Mouse (Mus musculus) liver, postnatal 0 days (tissue): ENCODE data around the gene Cd101. TPM values are rescaled to one million over a fixed set of nuclear protein-coding genes. Genes with fewer than 3 reads are reported as not detected.

Experiments
- ATAC-seq: fragments of 200-750 bp; cut with Nextera tagmentation; 2 replicates; pipeline ENCODE4 v1.8.0; 2017; ENCODE audit warnings: mild to moderate bottlenecking, moderate library complexity
- DNase-seq: peaks from one replicate; pipeline ENCODE4 v3.0.0-alpha.2; 2016
- H3K27ac ChIP-seq: fragments of 300-500 bp; sonication (generic); 2 replicates; pipeline ENCODE4 v1.5.1; 2014; ENCODE audit warnings: antibody characterized with exemption, moderate library complexity, mild to moderate bottlenecking, low read depth
- H3K27me3 ChIP-seq: fragments of 300-500 bp; sonication (generic); 2 replicates; pipeline ENCODE4 v1.6.1; 2014; ENCODE audit warnings: low read length, control low read depth, mixed read lengths; ENCODE audit not compliant: insufficient read depth
- H3K36me3 ChIP-seq: fragments of 300-500 bp; sonication (generic); replicated peaks from 2 replicates; pipeline ENCODE4 v1.6.1; 2014; ENCODE audit warnings: mild to moderate bottlenecking, control low read depth, low read length, moderate library complexity, mixed read lengths; ENCODE audit not compliant: insufficient read depth
- H3K4me1 ChIP-seq: fragments of 300-500 bp; sonication (generic); 2 replicates; pipeline ENCODE4 v1.6.1; 2014; ENCODE audit warnings: antibody characterized with exemption, mild to moderate bottlenecking, control low read depth; ENCODE audit not compliant: insufficient read depth
- H3K4me2 ChIP-seq: fragments of 300-500 bp; sonication (generic); 2 replicates; pipeline ENCODE4 v1.6.1; 2014; ENCODE audit warnings: low read depth, mild to moderate bottlenecking, low read length, moderate library complexity, mixed read lengths
- H3K4me3 ChIP-seq: fragments of 300-500 bp; sonication (generic); 2 replicates; pipeline ENCODE4 v1.5.1; 2014; ENCODE audit warnings: low read depth, low read length
- H3K9ac ChIP-seq: fragments of 300-500 bp; sonication (generic); replicated peaks from 2 replicates; pipeline ENCODE4 v1.6.1; 2014; ENCODE audit warnings: mild to moderate bottlenecking, moderate library complexity
- H3K9me3 ChIP-seq: fragments of 300-500 bp; sonication (generic); 2 replicates; pipeline ENCODE4 v1.6.1; 2016; ENCODE audit warnings: mild to moderate bottlenecking, control low read depth, low read length, mixed read lengths
- CTCF ChIP-seq: sonication (generic); IDR thresholded peaks from 2 replicates; pipeline ENCODE4 v1.5.1; 2016; ENCODE audit warnings: antibody characterized with exemption, low read depth
- EP300 ChIP-seq: IDR thresholded peaks from 2 replicates; pipeline ENCODE4 v1.6.1; 2016; ENCODE audit warnings: antibody characterized with exemption, low read depth, mild to moderate bottlenecking
- WGBS: fragments of 180-500 bp; shearing (Covaris S2); extraction: QIAGEN DNeasy Blood & Tissue Kit; methylation state at CpG from one replicate; pipeline ENCODE4 v1.1.7; 2014; ENCODE audit not compliant: insufficient replicate concordance; 5-methylcytosine and 5-hydroxymethylcytosine counted together
- polyA plus RNA-seq: library from polyadenylated mRNA; unstranded; fragments of >200 nt; fragmentation: Nextera tagmentation; extraction: Ambion mirVana; gene quantifications from 2 replicates; pipeline ENCODE4 v1.2.1, GENCODE M21; 2015

Cd101 gene
- polyA plus RNA-seq, 1 experiment from 2014 or later = 0.12 TPM

GRCm38 (mm10) chr3:101022967-101023366 lies 6.4 kb downstream of the Cd101 start:
- no peak overlapping the region for H3K9ac ChIP-seq
- 79% methylated on average over 6 of the region's 6 CpGs for WGBS
- no peak overlapping the region for H3K27ac ChIP-seq
- H3K27me3 ChIP-seq = no peaks in the 10 kb centered on the region
- no peak overlapping the region for H3K4me2 ChIP-seq
- no peaks in the 10 kb centered on the region for H3K36me3 ChIP-seq
- no peak overlapping the region for H3K4me3 ChIP-seq
- TF ChIP-seq CTCF (no peak), EP300 (no peak)
- H3K4me1 ChIP-seq = no peaks in the 10 kb centered on the region
- no peaks in the 10 kb centered on the region for H3K9me3 ChIP-seq
- DNase-seq (no peak), ATAC-seq (no peak)

DNA sequence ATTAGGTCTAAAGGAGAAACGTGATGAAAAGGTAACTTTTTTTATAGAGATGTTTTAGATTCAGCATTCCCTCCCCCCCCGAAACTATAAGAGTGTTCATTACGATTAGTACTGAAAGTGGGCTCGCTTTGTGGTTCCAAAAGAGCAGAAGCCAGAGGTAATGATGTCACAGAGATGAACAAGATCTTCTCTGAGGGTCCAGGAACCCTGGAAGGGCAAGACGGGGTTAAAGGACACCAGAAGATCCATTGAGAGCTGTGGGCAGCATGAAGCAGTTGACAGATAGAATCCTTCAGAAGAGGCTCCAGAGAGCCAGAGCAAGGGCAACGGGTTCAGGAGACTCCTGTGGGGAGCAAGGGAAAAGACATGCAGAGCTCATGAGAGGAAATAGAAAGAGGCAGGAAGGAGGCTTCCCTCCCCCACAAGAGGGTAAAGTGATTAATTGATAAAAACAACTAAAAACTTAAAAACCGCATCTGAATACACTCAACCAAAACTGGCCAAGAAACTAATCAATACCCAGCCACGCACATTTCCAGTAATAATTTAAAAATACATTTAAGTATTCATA lies 7.8 kb downstream of the Cd101 start:
- Histone ChIP-seq H3K4me3 (no peak overlapping the region), H3K27ac (no peak overlapping the region), H3K9ac (no peak overlapping the region), H3K9me3 (no peaks in the 10 kb centered on the region), H3K36me3 (no peaks in the 10 kb centered on the region), H3K27me3 (no peaks in the 10 kb centered on the region), H3K4me1 (no peaks in the 10 kb centered on the region), H3K4me2 (no peak overlapping the region)
- TF ChIP-seq CTCF (no peak), EP300 (no peak)
- WGBS = 60% methylated on average over 8 of the region's 8 CpGs
- DNase-seq (no peak), ATAC-seq (no peak)

- no peak overlapping the region for H3K4me2 ChIP-seq
- H3K9ac ChIP-seq = no peak overlapping the region
- no peak for DNase-seq
- no peak overlapping the region for H3K27ac ChIP-seq
- H3K4me3 ChIP-seq = no peak overlapping the region
- no peaks in the 10 kb centered on the region for H3K9me3 ChIP-seq
- ATAC-seq = no peak
- H3K36me3 ChIP-seq = no peaks in the 10 kb centered on the region
- WGBS = 47% methylated on average over 5 of the region's 5 CpGs
- no peaks in the 10 kb centered on the region for H3K4me1 ChIP-seq
- no peaks in the 10 kb centered on the region for H3K27me3 ChIP-seq
- TF ChIP-seq CTCF (no peak), EP300 (no peak)
These were observed 8.3 kb downstream of the Cd101 start for GRCm38 (mm10) chr3:101021073-101021472.

DNA sequence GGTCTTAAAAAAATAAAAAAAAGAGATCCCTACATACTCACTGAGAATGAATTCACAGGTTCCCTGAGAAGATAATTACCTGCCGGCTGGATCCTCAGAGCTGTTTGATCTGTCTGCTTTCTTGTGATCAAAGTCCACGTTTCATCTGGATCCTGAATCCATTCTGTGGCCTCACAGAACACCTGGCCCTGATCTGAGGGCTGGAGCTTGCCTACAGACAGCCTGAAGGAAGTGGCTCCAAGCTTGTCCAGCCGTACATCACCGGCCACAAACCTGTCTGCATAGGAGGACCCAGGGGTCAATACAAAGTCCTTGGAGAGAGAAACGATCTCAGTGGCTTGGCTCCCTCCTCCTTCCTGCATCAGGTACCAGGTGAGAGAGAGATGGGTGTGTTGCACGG lies 10.9 kb downstream of the Cd101 start:
- Histone ChIP-seq H3K9me3 (no peaks in the 10 kb centered on the region), H3K27ac (no peak overlapping the region), H3K9ac (no peak overlapping the region), H3K4me1 (no peaks in the 10 kb centered on the region), H3K27me3 (no peaks in the 10 kb centered on the region), H3K4me3 (no peak overlapping the region), H3K36me3 (no peaks in the 10 kb centered on the region), H3K4me2 (no peak overlapping the region)
- no peak for TF ChIP-seq EP300
- ATAC-seq = no peak
- DNase-seq = no peak
- WGBS = 81% methylated on average over 6 of the region's 6 CpGs

DNA sequence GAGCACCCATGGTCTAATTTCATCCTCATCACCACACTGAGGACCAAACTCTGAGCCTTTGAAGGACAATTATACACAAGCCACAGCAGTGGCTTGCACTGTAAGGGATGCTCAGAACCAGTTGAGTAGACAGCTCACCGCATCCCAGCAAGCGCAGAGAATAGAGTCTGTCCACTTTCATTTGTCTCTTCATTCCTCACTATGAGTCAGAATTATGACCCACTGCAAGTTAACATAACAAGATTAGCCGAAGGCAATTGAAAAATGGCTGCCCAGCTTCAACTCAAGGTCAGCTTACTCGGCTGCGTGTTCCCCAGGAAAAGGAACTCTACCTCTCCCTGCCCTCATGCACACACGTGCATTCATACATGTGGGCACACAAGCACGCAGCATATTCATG lies 13.3 kb downstream of the Cd101 start:
- Histone ChIP-seq H3K27me3 (no peaks in the 10 kb centered on the region), H3K36me3 (no peaks in the 10 kb centered on the region), H3K4me3 (no peak overlapping the region), H3K9ac (no peak overlapping the region), H3K9me3 (no peaks in the 10 kb centered on the region), H3K4me2 (no peak overlapping the region), H3K4me1 (no peaks in the 10 kb centered on the region), H3K27ac (no peak overlapping the region)
- ATAC-seq (no peak), DNase-seq (no peak)
- WGBS = 81% methylated on average over 7 of the region's 7 CpGs
- TF ChIP-seq EP300 = no peak
- no peak for TF ChIP-seq CTCF

DNA sequence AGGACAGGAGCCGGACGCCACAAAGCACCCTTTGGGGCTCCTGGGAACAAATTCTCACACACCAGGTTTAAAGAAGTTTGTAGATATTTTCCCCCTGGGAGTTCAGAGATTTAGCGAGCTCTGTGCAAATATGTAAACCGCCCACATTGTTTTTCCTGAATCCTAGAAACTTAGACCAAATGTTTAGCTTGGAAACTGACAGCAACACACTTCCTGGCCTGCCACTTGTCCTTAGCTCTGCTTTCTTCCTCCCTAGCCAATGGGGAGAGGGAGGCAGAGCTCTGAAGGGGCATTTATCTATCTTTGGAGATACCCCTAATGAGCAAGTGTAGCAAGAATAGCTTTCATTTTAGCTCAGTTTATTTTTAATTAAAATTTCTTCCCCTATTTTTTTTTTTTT lies 14.1 kb downstream of the Cd101 start:
- 56% methylated on average over 4 of the region's 4 CpGs for WGBS
- H3K9ac ChIP-seq = no peak overlapping the region
- H3K27ac ChIP-seq = no peak overlapping the region
- DNase-seq (no peak), ATAC-seq (no peak)
- H3K27me3 ChIP-seq = no peaks in the 10 kb centered on the region
- no peaks in the 10 kb centered on the region for H3K4me1 ChIP-seq
- no peak overlapping the region for H3K4me3 ChIP-seq
- TF ChIP-seq CTCF (no peak), EP300 (no peak)
- H3K9me3 ChIP-seq = no peaks in the 10 kb centered on the region
- no peaks in the 10 kb centered on the region for H3K36me3 ChIP-seq
- H3K4me2 ChIP-seq = no peak overlapping the region

DNA sequence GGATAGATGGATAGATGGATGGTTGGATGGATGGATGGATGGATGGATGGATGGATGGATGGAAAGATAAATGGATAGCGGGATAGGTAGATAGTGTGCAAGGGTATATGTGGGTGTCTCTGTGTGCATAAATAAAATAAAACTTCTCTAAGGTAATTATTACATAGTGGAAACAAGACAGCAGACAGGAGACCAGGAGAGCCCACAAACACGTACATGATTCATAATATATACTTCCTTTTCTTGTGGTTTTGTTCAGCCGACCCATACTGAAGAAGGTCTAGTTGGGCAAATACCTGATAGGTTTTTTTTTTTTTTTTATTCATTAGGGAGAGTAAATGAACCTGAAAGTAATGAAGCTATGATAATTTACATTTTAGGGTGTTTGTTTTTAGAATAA lies 15.8 kb downstream of the Cd101 start:
- no peaks in the 10 kb centered on the region for H3K9me3 ChIP-seq
- WGBS = 59% methylated on average over 3 of the region's 3 CpGs

More for the DNA sequence above, 15.8 kb downstream of the Cd101 start:
- Histone ChIP-seq H3K9ac (no peak overlapping the region), H3K4me2 (no peak overlapping the region), H3K36me3 (no peaks in the 10 kb centered on the region), H3K27me3 (no peaks in the 10 kb centered on the region), H3K4me3 (no peak overlapping the region), H3K27ac (no peak overlapping the region), H3K4me1 (no peaks in the 10 kb centered on the region)
- TF ChIP-seq EP300 (no peak), CTCF (no peak)
- DNase-seq = no peak
- ATAC-seq = no peak
